Mouse (Mus musculus) T-helper 2 cell (primary cell): ENCODE results near the gene Vtn.

Experiments used
- in situ Hi-C: fragments of 300-600 bp; cut with MboI, MseI; formaldehyde crosslinking; loops from one replicate; pipeline ENCODE4 v1.15.1; 2025; ENCODE audit warnings: high pct_unique_total_duplicates

Gene Vtn

GRCm38 (mm10) chr11:78531515-78531914, 32.6 kb downstream of the Vtn start:
- in situ Hi-C loops: loop anchor here (10.0 kb wide), 1 partner anchor 613 kb away; the partner anchor contains the start of gene Ksr1

GRCm38 (mm10) chr11:78534516-78534915, 35.6 kb downstream of the Vtn start:
- in situ Hi-C loops: loop anchor here (10.0 kb wide), 1 partner anchor 610 kb away; the partner anchor contains the start of gene Ksr1

GRCm38 (mm10) chr11:78535376-78536079, 36.6 kb downstream of the Vtn start:
- in situ Hi-C loops: loop anchor here (10.0 kb wide), 1 partner anchor 609 kb away; the partner anchor contains the start of gene Ksr1

- in situ Hi-C loops: loop anchor here (10.0 kb wide), 1 partner anchor 609 kb away; the partner anchor contains the start of gene Ksr1
These were observed 37.3 kb downstream of the Vtn start, which contains the start of the genes Tnfaip1 and Ift20 for GRCm38 (mm10) chr11:78536080-78536689. Gene Tnfaip1 (minus strand): TSS chr11:78536332. Gene Ift20 (plus strand): TSS chr11:78536361.

GRCm38 (mm10) chr11:78536690-78537084, 37.8 kb downstream of the Vtn start:
- in situ Hi-C loops: loop anchor here (10.0 kb wide), 1 partner anchor 608 kb away; the partner anchor contains the start of gene Ksr1

GRCm38 (mm10) chr11:78540358-78540757, 41.5 kb downstream of the Vtn start:
- in situ Hi-C loops: no loop called here

- in situ Hi-C loops: no loop called here
These were observed 45.7 kb downstream of the Vtn start for GRCm38 (mm10) chr11:78544449-78545111.

- in situ Hi-C loops: no loop called here
These were observed 46.3 kb downstream of the Vtn start for GRCm38 (mm10) chr11:78545181-78545580.

- in situ Hi-C loops: no loop called here
These were observed 49.0 kb downstream of the Vtn start for GRCm38 (mm10) chr11:78547718-78548460.

GRCm38 (mm10) chr11:78549491-78549987, 50.6 kb downstream of the Vtn start:
- in situ Hi-C loops: no loop called here

- in situ Hi-C loops: no loop called here
These were observed 51.5 kb downstream of the Vtn start, which contains the start of gene Tmem97 for GRCm38 (mm10) chr11:78550168-78551058. Gene Tmem97 (minus strand): TSS chr11:78550777.

- in situ Hi-C loops: no loop called here
These were observed 52.1 kb downstream of the Vtn start for GRCm38 (mm10) chr11:78551059-78551398.
